Mouse (Mus musculus): ENCODE measurements around the gene Ppp3ca. TPM values are rescaled to one million over a fixed set of nuclear protein-coding genes. Genes with fewer than 3 reads are reported as not detected.
A peak's percentile ranks its signal among the peaks of the same experiment; 100 is the strongest.

Ppp3ca gene
- polyA plus RNA-seq, 1 experiment: 29.4 TPM

- TF ChIP-seq POLR2A (IDR thresholded peaks at IDR 0.05; ENCODE audit: insufficient read depth, low read length) (no peak), EP300 (IDR thresholded peaks at IDR 0.05; ENCODE audit: insufficient read depth, low read depth, low read length) (no peak), CTCF (IDR thresholded peaks at IDR 0.05; ENCODE audit: low read depth, low read length) (no peak)
- H3K36me3 ChIP-seq (ENCODE audit: control insufficient read depth, insufficient read depth, low read length, poor library complexity, severe bottlenecking): no peaks in the 10 kb centered on the region
These were observed 4.8 kb upstream of the Ppp3ca start for GRCm38 (mm10) chr3:136665119-136665518.

GRCm38 (mm10) chr3:136668072-136668471 is 1.9 kb upstream of the Ppp3ca start:
- no peak for TF ChIP-seq CTCF (IDR thresholded peaks at IDR 0.05; ENCODE audit: low read depth, low read length)
- no peak for TF ChIP-seq EP300 (IDR thresholded peaks at IDR 0.05; ENCODE audit: insufficient read depth, low read depth, low read length)
- TF ChIP-seq POLR2A (IDR thresholded peaks at IDR 0.05; ENCODE audit: insufficient read depth, low read length): no peak
- H3K9ac ChIP-seq (ENCODE audit: low read depth, poor library complexity, severe bottlenecking): no peak overlapping the region
- no peaks in the 10 kb centered on the region for H3K9me3 ChIP-seq (replicated peaks; ENCODE audit: control insufficient read depth, insufficient read depth, low read length, poor library complexity, severe bottlenecking)
- H3K4me1 ChIP-seq (ENCODE audit: control insufficient read depth, insufficient read depth, low read length): peaks cover 1% of the 10 kb centered on the region
- H3K4me3 ChIP-seq (ENCODE audit: low read depth, low read length): no peak overlapping the region
- no peaks in the 10 kb centered on the region for H3K36me3 ChIP-seq (ENCODE audit: control insufficient read depth, insufficient read depth, low read length, poor library complexity, severe bottlenecking)
- H3K27me3 ChIP-seq (ENCODE audit: control insufficient read depth, insufficient read depth, low read length, poor library complexity, severe bottlenecking): no peaks in the 10 kb centered on the region
- H3K27ac ChIP-seq (ENCODE audit: insufficient read depth, low read length): no peak overlapping the region

More at GRCm38 (mm10) chr3:136665119-136665518, 4.8 kb upstream of the Ppp3ca start:
- Histone ChIP-seq H3K9me3 (replicated peaks; ENCODE audit: control insufficient read depth, insufficient read depth, low read length, poor library complexity, severe bottlenecking) (no peaks in the 10 kb centered on the region), H3K4me1 (ENCODE audit: control insufficient read depth, insufficient read depth, low read length) (peaks cover 1% of the 10 kb centered on the region), H3K4me3 (ENCODE audit: low read depth, low read length) (no peak overlapping the region), H3K9ac (ENCODE audit: low read depth, poor library complexity, severe bottlenecking) (no peak overlapping the region), H3K27me3 (ENCODE audit: control insufficient read depth, insufficient read depth, low read length, poor library complexity, severe bottlenecking) (no peaks in the 10 kb centered on the region), H3K27ac (ENCODE audit: insufficient read depth, low read length) (no peak overlapping the region)

GRCm38 (mm10) chr3:136669231-136670109 is 454 bp upstream of the Ppp3ca start:
- no peak for TF ChIP-seq EP300 (IDR thresholded peaks at IDR 0.05; ENCODE audit: insufficient read depth, low read depth, low read length)
- peak; percentile 25 for TF ChIP-seq POLR2A (IDR thresholded peaks at IDR 0.05; ENCODE audit: insufficient read depth, low read length)
- H3K27ac ChIP-seq (ENCODE audit: insufficient read depth, low read length): no peak overlapping the region
- H3K9me3 ChIP-seq (replicated peaks; ENCODE audit: control insufficient read depth, insufficient read depth, low read length, poor library complexity, severe bottlenecking): no peaks in the 10 kb centered on the region
- H3K4me1 ChIP-seq (ENCODE audit: control insufficient read depth, insufficient read depth, low read length): peaks cover 1% of the 10 kb centered on the region
- H3K9ac ChIP-seq (ENCODE audit: low read depth, poor library complexity, severe bottlenecking): peak overlapping the region; percentile 74
- no peaks in the 10 kb centered on the region for H3K36me3 ChIP-seq (ENCODE audit: control insufficient read depth, insufficient read depth, low read length, poor library complexity, severe bottlenecking)
- H3K27me3 ChIP-seq (ENCODE audit: control insufficient read depth, insufficient read depth, low read length, poor library complexity, severe bottlenecking): no peaks in the 10 kb centered on the region
- H3K4me3 ChIP-seq (ENCODE audit: low read depth, low read length): peak overlapping the region; percentile 82

GRCm38 (mm10) chr3:136670360-136671131 is 622 bp downstream of the Ppp3ca start:
- H3K4me3 ChIP-seq (ENCODE audit: low read depth, low read length): peak overlapping the region; percentile 54
- no peaks in the 10 kb centered on the region for H3K36me3 ChIP-seq (ENCODE audit: control insufficient read depth, insufficient read depth, low read length, poor library complexity, severe bottlenecking)
- H3K9ac ChIP-seq (ENCODE audit: low read depth, poor library complexity, severe bottlenecking): peak overlapping the region; percentile 74
- TF ChIP-seq CTCF (IDR thresholded peaks at IDR 0.05; ENCODE audit: low read depth, low read length) (no peak), POLR2A (IDR thresholded peaks at IDR 0.05; ENCODE audit: insufficient read depth, low read length) (no peak), EP300 (IDR thresholded peaks at IDR 0.05; ENCODE audit: insufficient read depth, low read depth, low read length) (no peak)
- no peaks in the 10 kb centered on the region for H3K4me1 ChIP-seq (ENCODE audit: control insufficient read depth, insufficient read depth, low read length)
- no peaks in the 10 kb centered on the region for H3K9me3 ChIP-seq (replicated peaks; ENCODE audit: control insufficient read depth, insufficient read depth, low read length, poor library complexity, severe bottlenecking)
- H3K27ac ChIP-seq (ENCODE audit: insufficient read depth, low read length): no peak overlapping the region
- H3K27me3 ChIP-seq (ENCODE audit: control insufficient read depth, insufficient read depth, low read length, poor library complexity, severe bottlenecking): no peaks in the 10 kb centered on the region

- Histone ChIP-seq H3K4me1 (ENCODE audit: control insufficient read depth, insufficient read depth, low read length) (no peaks in the 10 kb centered on the region), H3K9ac (ENCODE audit: low read depth, poor library complexity, severe bottlenecking) (peak overlapping the region; percentile 74), H3K36me3 (ENCODE audit: control insufficient read depth, insufficient read depth, low read length, poor library complexity, severe bottlenecking) (no peaks in the 10 kb centered on the region), H3K9me3 (replicated peaks; ENCODE audit: control insufficient read depth, insufficient read depth, low read length, poor library complexity, severe bottlenecking) (no peaks in the 10 kb centered on the region), H3K4me3 (ENCODE audit: low read depth, low read length) (peak overlapping the region; percentile 54), H3K27me3 (ENCODE audit: control insufficient read depth, insufficient read depth, low read length, poor library complexity, severe bottlenecking) (no peaks in the 10 kb centered on the region), H3K27ac (ENCODE audit: insufficient read depth, low read length) (no peak overlapping the region)
- no peak for TF ChIP-seq EP300 (IDR thresholded peaks at IDR 0.05; ENCODE audit: insufficient read depth, low read depth, low read length)
- no peak for TF ChIP-seq POLR2A (IDR thresholded peaks at IDR 0.05; ENCODE audit: insufficient read depth, low read length)
- no peak for TF ChIP-seq CTCF (IDR thresholded peaks at IDR 0.05; ENCODE audit: low read depth, low read length)
These were observed 1.4 kb downstream of the Ppp3ca start for GRCm38 (mm10) chr3:136671161-136671939.

Measured in ES-Bruce4 (cell line).